Mouse (Mus musculus) kidney, postnatal 0 days (tissue): Measurements from ENCODE around the gene Med1. TPM values are rescaled to one million over a fixed set of nuclear protein-coding genes. Genes with fewer than 3 reads are reported as not detected.
"Not testable (repeated sequence)": the region's sequence is repeated elsewhere in the genome, so short reads cannot be mapped to it uniquely, and the experiment has no call there.

Experiments used
- ATAC-seq: fragments of 200-750 bp; cut with Nextera tagmentation; replicated peaks from 2 replicates; pipeline ENCODE4 v1.8.0; 2017; ENCODE audit warnings: low read depth, moderate number of reproducible peaks, moderate TSS enrichment, moderate library complexity; ENCODE audit not compliant: low FRiP score
- DNase-seq: peaks from one replicate; pipeline ENCODE4 v3.0.0-alpha.2; 2016; ENCODE audit warnings: low spot score
- H3K27ac ChIP-seq: fragments of 300-500 bp; sonication (generic); 2 replicates; pipeline ENCODE4 v1.5.1; 2014; ENCODE audit warnings: mild to moderate bottlenecking
- H3K27me3 ChIP-seq: fragments of 300-500 bp; sonication (generic); 2 replicates; pipeline ENCODE4 v1.6.1; 2014; ENCODE audit warnings: low read length, mixed read lengths; ENCODE audit not compliant: insufficient read depth
- H3K36me3 ChIP-seq: fragments of 300-500 bp; sonication (generic); 2 replicates; pipeline ENCODE4 v1.6.1; 2014; ENCODE audit warnings: low read length, mixed read lengths; ENCODE audit not compliant: insufficient read depth
- H3K4me1 ChIP-seq: fragments of 300-500 bp; sonication (generic); replicated peaks from 2 replicates; pipeline ENCODE4 v1.6.1; 2014; ENCODE audit warnings: antibody characterized with exemption, low read length, mixed read lengths; ENCODE audit not compliant: insufficient read depth
- H3K4me2 ChIP-seq: fragments of 300-500 bp; sonication (generic); 2 replicates; pipeline ENCODE4 v1.6.1; 2014; ENCODE audit warnings: mild to moderate bottlenecking, low read length, moderate library complexity, mixed read lengths
- H3K4me3 ChIP-seq: fragments of 300-500 bp; sonication (generic); replicated peaks from 2 replicates; pipeline ENCODE4 v1.5.1; 2014; ENCODE audit warnings: low read depth, low read length
- H3K9ac ChIP-seq: fragments of 300-500 bp; sonication (generic); 2 replicates; pipeline ENCODE4 v1.6.1; 2014; ENCODE audit warnings: low read depth, low read length
- H3K9me3 ChIP-seq: fragments of 300-500 bp; sonication (generic); replicated peaks from 2 replicates; pipeline ENCODE4 v1.6.1; 2016; ENCODE audit warnings: low read length, inconsistent platforms, mixed read lengths
- CTCF ChIP-seq: IDR thresholded peaks from 2 replicates; pipeline ENCODE4 v1.5.1; 2016; ENCODE audit warnings: antibody characterized with exemption, low read depth, mild to moderate bottlenecking, moderate library complexity
- WGBS: fragments of 180-500 bp; shearing (Covaris S2); extraction: QIAGEN DNeasy Blood & Tissue Kit; methylation state at CpG from one replicate; pipeline ENCODE4 v1.1.7; 2014; 5-methylcytosine and 5-hydroxymethylcytosine counted together
- polyA plus RNA-seq: library from polyadenylated mRNA; unstranded; fragments of >200 nt; fragmentation: Nextera tagmentation; extraction: Ambion mirVana; gene quantifications from 2 replicates; pipeline ENCODE4 v1.2.1, GENCODE M21; 2015

Med1 gene
- polyA plus RNA-seq, 1 experiment from 2014 or later = 47.0 TPM

- Histone ChIP-seq H3K27ac (no peak overlapping the region), H3K4me1 (0 out of 2 replicates have a peak, but pooled peaks cover 7% of the 10 kb centered on the region), H3K4me2 (no peak overlapping the region), H3K9me3 (no peaks in the 10 kb centered on the region), H3K9ac (no peak overlapping the region), H3K36me3 (peaks cover 31% of the 10 kb centered on the region), H3K4me3 (no peak overlapping the region), H3K27me3 (no peaks in the 10 kb centered on the region)
- DNase-seq (no peak), ATAC-seq (no peak)
- no peak for TF ChIP-seq CTCF
- 88% methylated on average over 9 of the region's 9 CpGs for WGBS
These were observed 5.3 kb downstream of the Med1 start for GRCm38 (mm10) chr11:98187640-98188395.

DNA sequence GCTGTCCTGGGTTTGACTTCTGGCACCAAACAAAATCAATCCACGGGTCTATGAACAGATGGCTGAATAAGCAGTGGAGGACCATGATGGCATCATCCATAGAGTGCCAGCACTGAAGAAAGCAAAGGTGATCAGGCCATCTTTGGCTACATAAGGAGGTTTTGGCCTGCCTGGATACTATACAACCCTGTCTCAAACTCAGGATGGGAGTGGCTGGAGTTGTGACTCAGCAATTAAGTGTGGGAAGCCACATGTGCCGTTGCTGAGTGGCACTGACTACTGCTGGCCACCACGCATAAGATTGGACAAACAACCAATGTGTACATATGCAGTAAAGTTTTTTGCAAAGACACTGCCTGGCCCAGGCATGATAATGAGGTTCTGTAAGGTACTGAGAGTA lies 10.9 kb downstream of the Med1 start:
- WGBS = 88% methylated on average over 3 of the region's 3 CpGs
- H3K9ac ChIP-seq, ATAC-seq, H3K27ac ChIP-seq, H3K4me1 ChIP-seq, H3K4me2 ChIP-seq, DNase-seq, H3K4me3 ChIP-seq, H3K27me3 ChIP-seq, H3K9me3 ChIP-seq: not testable (repeated sequence)
- peaks cover 41% of the 10 kb centered on the region for H3K36me3 ChIP-seq

GRCm38 (mm10) chr11:98168400-98168799 lies 24.7 kb downstream of the Med1 start:
- no peak for DNase-seq
- Histone ChIP-seq H3K4me3 (no peak overlapping the region), H3K36me3 (peaks cover 53% of the 10 kb centered on the region), H3K4me2 (no peak overlapping the region), H3K27ac (no peak overlapping the region), H3K4me1 (no peaks in the 10 kb centered on the region), H3K9me3 (no peaks in the 10 kb centered on the region), H3K27me3 (no peaks in the 10 kb centered on the region), H3K9ac (no peak overlapping the region)
- WGBS = 76% methylated on average over 1 of the region's 1 CpGs
- no peak for ATAC-seq
- TF ChIP-seq CTCF = no peak

DNA sequence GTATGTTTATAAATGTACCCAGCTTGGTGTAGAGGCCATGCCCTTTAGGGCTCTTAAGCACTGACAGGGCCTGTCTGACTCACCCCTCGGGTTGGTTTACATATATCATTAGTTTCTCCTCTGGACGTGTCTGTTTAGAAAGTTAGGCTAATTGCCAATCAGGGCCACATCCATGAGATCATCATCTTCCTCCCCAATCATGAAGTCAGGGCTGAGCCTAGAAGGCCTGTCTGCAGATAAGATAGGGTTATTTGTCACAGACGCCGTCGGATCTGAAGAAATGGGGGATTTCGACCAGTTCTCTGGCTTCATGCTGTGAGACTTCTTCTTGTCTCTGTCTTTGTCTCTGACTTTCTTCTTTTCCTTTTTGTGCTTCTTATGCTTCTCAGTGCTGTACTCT lies 38.0 kb downstream of the Med1 start:
- Histone ChIP-seq H3K36me3 (peaks cover 42% of the 10 kb centered on the region), H3K4me2 (no peak overlapping the region), H3K27me3 (no peaks in the 10 kb centered on the region), H3K4me3 (no peak overlapping the region), H3K9ac (no peak overlapping the region), H3K9me3 (no peaks in the 10 kb centered on the region), H3K27ac (no peak overlapping the region), H3K4me1 (no peaks in the 10 kb centered on the region)
- no peak for TF ChIP-seq CTCF
- WGBS = 77% methylated on average over 6 of the region's 6 CpGs
- DNase-seq (no peak), ATAC-seq (no peak)

- H3K27ac ChIP-seq = no peak overlapping the region
- no peaks in the 10 kb centered on the region for H3K27me3 ChIP-seq
- 0 out of 2 replicates have a peak, but pooled peaks cover 2% of the 10 kb centered on the region for H3K4me1 ChIP-seq
- TF ChIP-seq CTCF = no peak
- peak overlapping the region; percentile 100 for H3K4me2 ChIP-seq
- ATAC-seq = no peak
- H3K36me3 ChIP-seq = peaks cover 12% of the 10 kb centered on the region
- WGBS = 6% methylated on average over 10 of the region's 10 CpGs
- DNase-seq = no peak
- H3K9ac ChIP-seq = no peak overlapping the region
- H3K9me3 ChIP-seq = no peaks in the 10 kb centered on the region
- H3K4me3 ChIP-seq = peak overlapping the region; percentile 97
These were observed 42.4 kb downstream of the Med1 start for GRCm38 (mm10) chr11:98150625-98151156.

DNA sequence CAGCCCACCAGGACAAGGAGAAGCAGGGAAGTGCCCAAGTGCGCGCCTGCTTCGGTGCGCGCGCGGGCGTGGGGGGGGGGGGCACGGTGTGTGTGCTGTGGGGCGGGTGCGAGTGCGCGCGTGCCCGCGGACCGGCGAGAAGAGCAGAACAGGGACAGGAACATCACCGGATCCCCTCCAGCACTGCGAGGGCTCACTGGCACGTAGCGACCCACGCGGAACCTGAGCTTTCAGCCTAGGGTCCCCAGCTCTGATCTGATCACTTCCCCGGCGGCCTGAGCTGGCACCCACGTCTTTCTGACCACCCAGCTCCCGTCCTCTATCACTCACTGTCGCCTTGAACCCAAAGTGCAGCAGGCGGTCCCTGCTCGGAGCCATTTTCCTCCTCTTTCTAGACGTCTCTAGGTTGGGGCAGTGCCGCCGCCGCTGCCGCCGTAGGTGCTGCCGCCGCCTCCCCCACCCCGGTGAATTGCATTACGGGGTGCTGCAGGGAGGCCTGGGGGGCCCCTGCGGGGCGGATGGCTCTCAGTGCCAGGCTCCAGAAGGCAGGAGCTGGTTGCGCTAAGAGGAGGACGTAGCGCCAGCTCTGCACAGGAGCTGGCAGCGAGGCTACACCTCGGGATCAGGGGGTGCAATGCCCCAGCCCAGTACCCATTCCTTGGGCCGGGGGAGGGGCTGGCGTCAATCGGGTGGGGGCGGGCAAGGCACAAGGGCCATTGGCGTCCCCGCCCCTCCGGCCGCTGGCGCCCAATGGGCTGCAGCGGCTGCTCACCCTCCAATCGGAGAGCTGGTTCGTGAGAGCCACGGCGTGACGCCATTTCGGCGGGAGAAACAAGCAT lies 43.1 kb downstream of the Med1 start, which contains the start of gene Fbxl20:
Fbxl20 (minus strand) TSS at position 618 of the 839 bp plus-strand sequence.
- no peak for TF ChIP-seq CTCF
- DNase-seq = peak; percentile 97
- under 1% methylated on average over 58 of the region's 65 CpGs for WGBS

More for the DNA sequence above, 43.1 kb downstream of the Med1 start, which contains the start of gene Fbxl20:
- Histone ChIP-seq H3K27me3 (no peaks in the 10 kb centered on the region), H3K4me3 (peak within 1 kb of the TSS; percentile 97), H3K4me1 (0 out of 2 replicates have a peak, but pooled peaks cover 2% of the 10 kb centered on the region), H3K9me3 (no peaks in the 10 kb centered on the region), H3K9ac (peak within 1 kb of the TSS; percentile 95), H3K36me3 (peaks cover 6% of the 10 kb centered on the region; the same call in 1 of the 2 replicates), H3K27ac (peak within 1 kb of the TSS; percentile 97), H3K4me2 (peak within 1 kb of the TSS; percentile 100)
- peak; percentile 85 for ATAC-seq
